Mouse (Mus musculus): ENCODE results near the gene Ltbp1.

GRCm38 (mm10) chr17:75349109-75349508 is 343.7 kb downstream of the Ltbp1 start:
- TF ChIP-seq POLR2A (IDR thresholded peaks at IDR 0.05; ENCODE audit: extremely low read depth, insufficient read depth, low read length) (no peak), CTCF (IDR thresholded peaks at IDR 0.05; ENCODE audit: extremely low read depth, insufficient read depth, low read length) (no peak)
